Mouse (Mus musculus) layer of hippocampus, adult 11-12 months (tissue): Measurements from ENCODE around the gene Tmem119.
"Not testable (repeated sequence)": the region's sequence is repeated elsewhere in the genome, so short reads cannot be mapped to it uniquely, and the experiment has no call there.

Experiments used
- DNase-seq: peaks from one replicate; pipeline ENCODE4 v3.0.0; 2022; ENCODE audit warnings: low spot score

Gene Tmem119

GRCm38 (mm10) chr5:113788645-113789044, 11.7 kb downstream of the Tmem119 start:
- DNase-seq, result no peak

GRCm38 (mm10) chr5:113786985-113787384, 13.3 kb downstream of the Tmem119 start:
- peak; percentile 45 for DNase-seq

- not testable (repeated sequence) for DNase-seq
These were observed 16.2 kb downstream of the Tmem119 start for GRCm38 (mm10) chr5:113784104-113784503.

GRCm38 (mm10) chr5:113783581-113784001, 16.7 kb downstream of the Tmem119 start:
- peak; percentile 63 for DNase-seq

GRCm38 (mm10) chr5:113782624-113783023, 17.7 kb downstream of the Tmem119 start:
- no peak for DNase-seq

- DNase-seq, result no peak
These were observed 18.4 kb downstream of the Tmem119 start for GRCm38 (mm10) chr5:113781875-113782274.

GRCm38 (mm10) chr5:113781254-113781653, 19.1 kb downstream of the Tmem119 start:
- DNase-seq, result no peak

- no peak for DNase-seq
These were observed 19.6 kb downstream of the Tmem119 start for GRCm38 (mm10) chr5:113780763-113781162.

- no peak for DNase-seq
These were observed 20.1 kb downstream of the Tmem119 start for GRCm38 (mm10) chr5:113780082-113780752.

- no peak for DNase-seq
These were observed 20.7 kb downstream of the Tmem119 start for GRCm38 (mm10) chr5:113779569-113779968.

- DNase-seq, result not testable (repeated sequence)
These were observed 22.6 kb downstream of the Tmem119 start for GRCm38 (mm10) chr5:113777728-113778127.

- DNase-seq, result peak; percentile 52
These were observed 23.5 kb downstream of the Tmem119 start for GRCm38 (mm10) chr5:113776896-113777226.

- DNase-seq, result peak; percentile 33
These were observed 24.0 kb downstream of the Tmem119 start for GRCm38 (mm10) chr5:113776128-113776895.

- no peak for DNase-seq
These were observed 24.7 kb downstream of the Tmem119 start for GRCm38 (mm10) chr5:113775585-113775984.

- DNase-seq, result peak; percentile 91
These were observed 26.7 kb downstream of the Tmem119 start for GRCm38 (mm10) chr5:113773664-113774063.

- no peak for DNase-seq
These were observed 27.3 kb downstream of the Tmem119 start for GRCm38 (mm10) chr5:113772905-113773519.

GRCm38 (mm10) chr5:113772450-113772895, 27.8 kb downstream of the Tmem119 start, which contains the start of the genes Sart3 and Iscu:
Gene Sart3, minus strand, starts transcription at chr5:113772510.
Gene Iscu, plus strand, starts transcription at chr5:113772748.
- DNase-seq, result peak; percentile 92

GRCm38 (mm10) chr5:113771213-113772162, 28.8 kb downstream of the Tmem119 start:
- DNase-seq, result peak; percentile 90

- no peak for DNase-seq
These were observed 31.5 kb downstream of the Tmem119 start for GRCm38 (mm10) chr5:113768806-113769205.

- no peak for DNase-seq
These were observed 34.4 kb downstream of the Tmem119 start for GRCm38 (mm10) chr5:113765641-113766526.

GRCm38 (mm10) chr5:113764426-113764825, 35.9 kb downstream of the Tmem119 start:
- DNase-seq, result no peak
